Mouse (Mus musculus) forebrain, embryonic 13.5 days (tissue): ENCODE results near the gene Zfp451. TPM values are rescaled to one million over a fixed set of nuclear protein-coding genes. Genes with fewer than 3 reads are reported as not detected.

Source experiments
- ATAC-seq: fragments of 200-750 bp; cut with Nextera tagmentation; 2 replicates; pipeline ENCODE4 v1.8.0; 2017
- H3K27ac ChIP-seq: fragments of 300-500 bp; sonication (generic); 2 replicates; pipeline ENCODE4 v1.5.1; 2015; ENCODE audit warnings: inconsistent platforms, mild to moderate bottlenecking, moderate library complexity
- H3K27me3 ChIP-seq: fragments of 300-500 bp; sonication (generic); 2 replicates; pipeline ENCODE4 v1.6.1; 2015; ENCODE audit warnings: mild to moderate bottlenecking, inconsistent platforms
- H3K36me3 ChIP-seq: fragments of 300-500 bp; sonication (generic); 2 replicates; pipeline ENCODE4 v1.6.1; 2015; ENCODE audit warnings: mild to moderate bottlenecking, inconsistent platforms; ENCODE audit not compliant: poor library complexity, severe bottlenecking
- H3K4me1 ChIP-seq: fragments of 300-500 bp; sonication (generic); 2 replicates; pipeline ENCODE4 v1.6.1; 2015; ENCODE audit warnings: inconsistent platforms
- H3K4me2 ChIP-seq: fragments of 300-500 bp; sonication (generic); 2 replicates; pipeline ENCODE4 v1.6.1; 2015; ENCODE audit warnings: inconsistent platforms, mild to moderate bottlenecking, moderate library complexity
- H3K4me3 ChIP-seq: fragments of 300-500 bp; sonication (generic); 2 replicates; pipeline ENCODE4 v1.5.1; 2015; ENCODE audit warnings: mild to moderate bottlenecking, inconsistent platforms
- H3K9ac ChIP-seq: fragments of 300-500 bp; sonication (generic); 2 replicates; pipeline ENCODE4 v1.6.1; 2015; ENCODE audit warnings: mild to moderate bottlenecking, inconsistent platforms
- H3K9me3 ChIP-seq: fragments of 300-500 bp; sonication (generic); replicated peaks from 2 replicates; pipeline ENCODE4 v1.6.1; 2016; ENCODE audit warnings: inconsistent platforms
- WGBS: fragments of 180-500 bp; shearing (Covaris S2); methylation state at CpG from one replicate; pipeline ENCODE4 v1.1.7; 2015; 5-methylcytosine and 5-hydroxymethylcytosine counted together
- polyA plus RNA-seq: library from polyadenylated mRNA; unstranded; fragments of >200 nt; fragmentation: Nextera tagmentation; extraction: Ambion mirVana; gene quantifications from 2 replicates; pipeline ENCODE4 v1.2.1, GENCODE M21; 2015

Zfp451 gene
- polyA plus RNA-seq, 1 experiment from 2014 or later, result 37.2 TPM

GRCm38 (mm10) chr1:33738281-33738680 is 76.1 kb downstream of the Zfp451 start:
- 89% methylated on average over 11 of the region's 11 CpGs for WGBS
- Histone ChIP-seq H3K27ac (no peak overlapping the region), H3K9me3 (no peaks in the 10 kb centered on the region)

GRCm38 (mm10) chr1:33734001-33734685 is 80.3 kb downstream of the Zfp451 start:
- Histone ChIP-seq H3K36me3 (peaks cover 92% of the 10 kb centered on the region), H3K27ac (no peak overlapping the region)

More at GRCm38 (mm10) chr1:33738281-33738680, 76.1 kb downstream of the Zfp451 start:
- Histone ChIP-seq H3K4me2 (no peak overlapping the region), H3K27me3 (no peaks in the 10 kb centered on the region), H3K36me3 (peaks cover 78% of the 10 kb centered on the region), H3K4me3 (no peak overlapping the region), H3K9ac (no peak overlapping the region), H3K4me1 (no peaks in the 10 kb centered on the region)
- ATAC-seq, result no peak

GRCm38 (mm10) chr1:33733044-33733443 is 81.4 kb downstream of the Zfp451 start:
- Histone ChIP-seq H3K27me3 (no peaks in the 10 kb centered on the region), H3K9ac (no peak overlapping the region), H3K27ac (no peak overlapping the region), H3K4me1 (no peaks in the 10 kb centered on the region), H3K4me3 (no peak overlapping the region), H3K36me3 (peaks cover 93% of the 10 kb centered on the region), H3K9me3 (no peaks in the 10 kb centered on the region), H3K4me2 (no peak overlapping the region)
- 88% methylated on average over 9 of the region's 9 CpGs for WGBS
- ATAC-seq, result no peak

More at GRCm38 (mm10) chr1:33734001-33734685, 80.3 kb downstream of the Zfp451 start:
- no peaks in the 10 kb centered on the region for H3K4me1 ChIP-seq
- 82% methylated on average over 5 of the region's 5 CpGs for WGBS
- H3K4me2 ChIP-seq, result no peak overlapping the region
- no peak overlapping the region for H3K9ac ChIP-seq
- no peak for ATAC-seq
- H3K9me3 ChIP-seq, result no peaks in the 10 kb centered on the region
- H3K27me3 ChIP-seq, result no peaks in the 10 kb centered on the region
- no peak overlapping the region for H3K4me3 ChIP-seq

- Histone ChIP-seq H3K4me2 (no peak overlapping the region), H3K27ac (no peak overlapping the region), H3K9me3 (no peaks in the 10 kb centered on the region), H3K27me3 (no peaks in the 10 kb centered on the region), H3K9ac (no peak overlapping the region), H3K4me3 (no peak overlapping the region), H3K36me3 (peaks cover 72% of the 10 kb centered on the region), H3K4me1 (peaks cover 10% of the 10 kb centered on the region)
- 93% methylated on average over 5 of the region's 5 CpGs for WGBS
- ATAC-seq, result no peak
Observed at GRCm38 (mm10) chr1:33725086-33725485, 89.3 kb downstream of the Zfp451 start.

GRCm38 (mm10) chr1:33724516-33724915 is 89.9 kb downstream of the Zfp451 start:
- ATAC-seq, result no peak
- WGBS, result 91% methylated on average over 6 of the region's 6 CpGs
- Histone ChIP-seq H3K4me3 (no peak overlapping the region), H3K27ac (no peak overlapping the region), H3K27me3 (no peaks in the 10 kb centered on the region), H3K4me2 (no peak overlapping the region), H3K9me3 (no peaks in the 10 kb centered on the region), H3K9ac (no peak overlapping the region), H3K36me3 (peaks cover 69% of the 10 kb centered on the region), H3K4me1 (peaks cover 10% of the 10 kb centered on the region)

- H3K4me1 ChIP-seq, result peaks cover 10% of the 10 kb centered on the region
- peak overlapping the region; percentile 72 for H3K4me3 ChIP-seq
- WGBS, result 68% methylated on average over 7 of the region's 7 CpGs
- ATAC-seq, result no peak
- peaks cover 38% of the 10 kb centered on the region for H3K36me3 ChIP-seq
- H3K27me3 ChIP-seq, result no peaks in the 10 kb centered on the region
- H3K9ac ChIP-seq, result peak overlapping the region; percentile 57
- H3K27ac ChIP-seq, result no peak overlapping the region
- H3K4me2 ChIP-seq, result peak overlapping the region; percentile 59
- H3K9me3 ChIP-seq, result no peaks in the 10 kb centered on the region
Observed at GRCm38 (mm10) chr1:33721020-33721419, 93.4 kb downstream of the Zfp451 start.

- Histone ChIP-seq H3K4me1 (peaks cover 10% of the 10 kb centered on the region), H3K4me2 (peak overlapping the region; percentile 59), H3K27me3 (no peaks in the 10 kb centered on the region), H3K9ac (peak overlapping the region; percentile 91), H3K9me3 (no peaks in the 10 kb centered on the region), H3K27ac (peak overlapping the region; percentile 94), H3K4me3 (peak overlapping the region; percentile 72), H3K36me3 (peaks cover 30% of the 10 kb centered on the region)
- WGBS, result under 1% methylated on average over 37 of the region's 41 CpGs
- peak; percentile 81 for ATAC-seq
Observed at GRCm38 (mm10) chr1:33720231-33720630, 94.2 kb downstream of the Zfp451 start.

- Histone ChIP-seq H3K4me2 (peak within 1 kb of the TSS; percentile 59), H3K9ac (peak within 1 kb of the TSS; percentile 91), H3K4me1 (peaks cover 13% of the 10 kb centered on the region), H3K4me3 (peak within 1 kb of the TSS; percentile 72), H3K27me3 (no peaks in the 10 kb centered on the region), H3K27ac (peak within 1 kb of the TSS; percentile 94), H3K36me3 (peaks cover 26% of the 10 kb centered on the region), H3K9me3 (no peaks in the 10 kb centered on the region)
- WGBS, result under 1% methylated on average over 54 of the region's 54 CpGs
- ATAC-seq, result peak; percentile 98
Observed at GRCm38 (mm10) chr1:33719733-33720225, 94.6 kb downstream of the Zfp451 start, which contains the start of gene Rab23. Gene Rab23, plus strand, starts transcription at chr1:33719887.

- ATAC-seq, result no peak
- H3K9ac ChIP-seq, result no peak overlapping the region
- WGBS, result 100% methylated on average over 1 of the region's 1 CpGs
Observed at GRCm38 (mm10) chr1:33717636-33718035, 96.8 kb downstream of the Zfp451 start.

GRCm38 (mm10) chr1:33714796-33715195 is 99.6 kb downstream of the Zfp451 start:
- H3K36me3 ChIP-seq, result no peaks in the 10 kb centered on the region
- H3K27me3 ChIP-seq, result no peaks in the 10 kb centered on the region
- H3K4me2 ChIP-seq, result peak overlapping the region; percentile 36
- no peak overlapping the region for H3K9ac ChIP-seq
- ATAC-seq, result peak; percentile 50; the same call in 1 of the 2 replicates
- H3K9me3 ChIP-seq, result no peaks in the 10 kb centered on the region
- no peak overlapping the region for H3K27ac ChIP-seq
- WGBS, result 9% methylated on average over 10 of the region's 10 CpGs
- 0 out of 2 replicates have a peak, but pooled peaks cover 5% of the 10 kb centered on the region for H3K4me1 ChIP-seq
- H3K4me3 ChIP-seq, result no peak overlapping the region

More at GRCm38 (mm10) chr1:33717636-33718035, 96.8 kb downstream of the Zfp451 start:
- no peak overlapping the region for H3K27ac ChIP-seq
- H3K27me3 ChIP-seq, result no peaks in the 10 kb centered on the region
- H3K9me3 ChIP-seq, result no peaks in the 10 kb centered on the region
- H3K4me1 ChIP-seq, result peaks cover 15% of the 10 kb centered on the region
- H3K36me3 ChIP-seq, result peaks cover 11% of the 10 kb centered on the region
- H3K4me2 ChIP-seq, result no peak overlapping the region
- no peak overlapping the region for H3K4me3 ChIP-seq

- Histone ChIP-seq H3K9me3 (no peaks in the 10 kb centered on the region), H3K9ac (no peak overlapping the region), H3K4me1 (0 out of 2 replicates have a peak, but pooled peaks cover 5% of the 10 kb centered on the region), H3K4me3 (no peak overlapping the region), H3K27me3 (no peaks in the 10 kb centered on the region), H3K4me2 (no peak overlapping the region), H3K36me3 (no peaks in the 10 kb centered on the region), H3K27ac (no peak overlapping the region)
- no peak for ATAC-seq
- WGBS, result 91% methylated on average over 5 of the region's 5 CpGs
Observed at GRCm38 (mm10) chr1:33712026-33712425, 102.4 kb downstream of the Zfp451 start.
